Mouse (Mus musculus) forebrain, embryonic 14.5 days (tissue): Measurements from ENCODE around the gene Nectin1. TPM values are rescaled to one million over a fixed set of nuclear protein-coding genes. Genes with fewer than 3 reads are reported as not detected.

Source experiments
- ATAC-seq: fragments of 200-750 bp; cut with Nextera tagmentation; 2 replicates; pipeline ENCODE4 v1.8.0; 2017; ENCODE audit warnings: mild to moderate bottlenecking, moderate library complexity
- DNase-seq: peaks from one replicate; pipeline ENCODE4 v3.0.0-alpha.2; 2015; ENCODE audit warnings: low spot score
- H3K27ac ChIP-seq: fragments of 300-500 bp; sonication (generic); 2 replicates; pipeline ENCODE4 v1.5.1; 2014; ENCODE audit warnings: low read depth, mild to moderate bottlenecking, control low read depth, low read length, moderate library complexity
- H3K27me3 ChIP-seq: fragments of 300-500 bp; sonication (generic); replicated peaks from 2 replicates; pipeline ENCODE4 v1.6.1; 2014; ENCODE audit warnings: low read length, control low read depth, mixed read lengths; ENCODE audit not compliant: control insufficient read depth, insufficient read depth
- H3K36me3 ChIP-seq: fragments of 300-500 bp; sonication (generic); 2 replicates; pipeline ENCODE4 v1.6.1; 2014; ENCODE audit warnings: low read length, control low read depth; ENCODE audit not compliant: control insufficient read depth, insufficient read depth
- H3K4me1 ChIP-seq: fragments of 300-500 bp; sonication (generic); 2 replicates; pipeline ENCODE4 v1.6.1; 2014; ENCODE audit warnings: antibody characterized with exemption, low read length, control low read depth; ENCODE audit not compliant: control insufficient read depth, insufficient read depth
- H3K4me2 ChIP-seq: fragments of 300-500 bp; sonication (generic); 2 replicates; pipeline ENCODE4 v1.6.1; 2014; ENCODE audit warnings: mild to moderate bottlenecking, control low read depth, low read length
- H3K4me3 ChIP-seq: fragments of 300-500 bp; sonication (generic); 2 replicates; pipeline ENCODE4 v1.5.1; 2014; ENCODE audit warnings: low read depth, low read length, control low read depth
- H3K9ac ChIP-seq: fragments of 300-500 bp; sonication (generic); 2 replicates; pipeline ENCODE4 v1.6.1; 2014; ENCODE audit warnings: mild to moderate bottlenecking, low read length, control low read depth, moderate library complexity
- H3K9me3 ChIP-seq: fragments of 300-500 bp; sonication (generic); replicated peaks from 2 replicates; pipeline ENCODE4 v1.6.1; 2016; ENCODE audit warnings: low read length, control low read depth, mixed read lengths; ENCODE audit not compliant: control insufficient read depth
- WGBS: fragments of 180-500 bp; shearing (Covaris S2); extraction: QIAGEN DNeasy Blood & Tissue Kit; methylation state at CpG from one replicate; pipeline ENCODE4 v1.1.7; 2014; 5-methylcytosine and 5-hydroxymethylcytosine counted together
- polyA plus RNA-seq: library from polyadenylated mRNA; unstranded; fragments of >200 nt; fragmentation: Nextera tagmentation; extraction: Ambion mirVana; gene quantifications from 2 replicates; pipeline ENCODE4 v1.2.1, GENCODE M21; 2014

The Nectin1 gene
- polyA plus RNA-seq, 1 experiment from 2014 or later = 8.5 TPM

DNA sequence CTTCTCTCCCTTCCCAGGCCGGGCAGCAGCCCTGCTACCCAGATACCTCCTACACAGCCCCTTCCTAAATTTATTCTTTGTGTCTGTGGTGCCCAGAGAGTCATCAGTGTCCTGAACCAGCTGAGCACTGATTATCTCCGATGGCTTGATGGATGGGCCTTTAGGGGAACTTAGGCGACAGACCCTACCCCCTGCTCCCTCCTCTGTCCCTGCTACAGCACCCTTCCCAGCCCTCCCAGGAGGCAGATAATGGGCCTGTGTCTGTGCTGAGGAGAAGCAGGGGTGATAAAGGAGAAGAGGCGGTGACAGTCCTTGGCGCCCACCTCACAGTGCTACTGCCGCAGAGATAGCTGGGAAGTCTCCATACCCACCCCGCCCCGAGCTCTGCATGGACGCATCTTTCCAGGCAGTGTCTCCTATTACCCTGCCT lies 11.0 kb downstream of the Nectin1 start:
- Histone ChIP-seq H3K27ac (no peak overlapping the region), H3K9me3 (no peaks in the 10 kb centered on the region), H3K9ac (no peak overlapping the region), H3K27me3 (no peaks in the 10 kb centered on the region), H3K4me1 (peaks cover 16% of the 10 kb centered on the region), H3K36me3 (0 out of 2 replicates have a peak, but pooled peaks cover 2% of the 10 kb centered on the region), H3K4me3 (no peak overlapping the region), H3K4me2 (no peak overlapping the region)
- DNase-seq (no peak), ATAC-seq (no peak)
- WGBS = 72% methylated on average over 9 of the region's 9 CpGs

DNA sequence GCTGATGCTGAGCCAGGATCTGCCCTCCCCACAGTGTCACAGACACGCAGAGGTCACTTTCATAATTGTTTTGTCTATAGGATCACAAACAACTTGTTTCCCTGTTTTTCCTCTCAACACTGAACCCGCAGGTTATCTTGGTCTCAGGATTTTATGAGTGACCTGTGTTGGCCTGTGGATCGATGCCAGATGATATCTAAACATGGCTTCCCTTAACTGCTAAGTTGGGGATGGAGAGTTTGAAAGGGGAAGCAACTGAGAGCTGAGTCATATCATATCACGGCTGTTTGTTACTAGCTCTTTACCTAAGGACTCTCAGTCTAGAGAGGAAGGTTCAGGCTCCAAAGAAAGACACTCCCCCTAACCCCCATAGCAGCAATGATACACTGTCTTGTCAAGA lies 11.7 kb downstream of the Nectin1 start:
- Histone ChIP-seq H3K4me1 (peaks cover 12% of the 10 kb centered on the region), H3K9ac (no peak overlapping the region), H3K4me2 (no peak overlapping the region), H3K9me3 (no peaks in the 10 kb centered on the region), H3K27me3 (no peaks in the 10 kb centered on the region), H3K36me3 (0 out of 2 replicates have a peak, but pooled peaks cover 2% of the 10 kb centered on the region), H3K27ac (no peak overlapping the region), H3K4me3 (no peak overlapping the region)
- ATAC-seq = no peak
- 84% methylated on average over 4 of the region's 4 CpGs for WGBS
- no peak for DNase-seq

- no peak for ATAC-seq
- H3K27me3 ChIP-seq = no peaks in the 10 kb centered on the region
- no peaks in the 10 kb centered on the region for H3K9me3 ChIP-seq
- H3K27ac ChIP-seq = no peak overlapping the region
- no peak for DNase-seq
- WGBS = 87% methylated on average over 2 of the region's 2 CpGs
- H3K4me3 ChIP-seq = no peak overlapping the region
- no peak overlapping the region for H3K9ac ChIP-seq
- H3K36me3 ChIP-seq = 0 out of 2 replicates have a peak, but pooled peaks cover 2% of the 10 kb centered on the region
- H3K4me2 ChIP-seq = no peak overlapping the region
- H3K4me1 ChIP-seq = peaks cover 17% of the 10 kb centered on the region
Measured at GRCm38 (mm10) chr9:43755928-43756327, 12.1 kb downstream of the Nectin1 start.

- no peaks in the 10 kb centered on the region for H3K27me3 ChIP-seq
- peaks cover 30% of the 10 kb centered on the region for H3K4me1 ChIP-seq
- ATAC-seq (no peak), DNase-seq (no peak)
- no peak overlapping the region for H3K4me2 ChIP-seq
- H3K36me3 ChIP-seq = no peaks in the 10 kb centered on the region
- H3K9me3 ChIP-seq = no peaks in the 10 kb centered on the region
- no peak overlapping the region for H3K27ac ChIP-seq
- H3K4me3 ChIP-seq = no peak overlapping the region
- no peak overlapping the region for H3K9ac ChIP-seq
- WGBS = 81% methylated on average over 10 of the region's 10 CpGs
Measured at GRCm38 (mm10) chr9:43757225-43757624, 13.4 kb downstream of the Nectin1 start.

- H3K27ac ChIP-seq = no peak overlapping the region
- H3K9ac ChIP-seq = no peak overlapping the region
- no peak overlapping the region for H3K4me3 ChIP-seq
- H3K4me2 ChIP-seq = no peak overlapping the region
- no peaks in the 10 kb centered on the region for H3K27me3 ChIP-seq
- peaks cover 30% of the 10 kb centered on the region for H3K4me1 ChIP-seq
- H3K9me3 ChIP-seq = no peaks in the 10 kb centered on the region
- no peak for ATAC-seq
- WGBS = 65% methylated on average over 5 of the region's 5 CpGs
- no peak for DNase-seq
- no peaks in the 10 kb centered on the region for H3K36me3 ChIP-seq
Measured at GRCm38 (mm10) chr9:43757972-43758965, 14.5 kb downstream of the Nectin1 start.

- Histone ChIP-seq H3K9ac (no peak overlapping the region), H3K36me3 (no peaks in the 10 kb centered on the region), H3K27ac (peak overlapping the region; percentile 52; the same call in 1 of the 2 replicates), H3K9me3 (no peaks in the 10 kb centered on the region; the same call in 1 of the 2 replicates), H3K4me3 (no peak overlapping the region), H3K4me2 (no peak overlapping the region), H3K27me3 (no peaks in the 10 kb centered on the region), H3K4me1 (peaks cover 30% of the 10 kb centered on the region)
- peak; percentile 50; the same call in 1 of the 2 replicates for ATAC-seq
- 56% methylated on average over 12 of the region's 12 CpGs for WGBS
- peak; percentile 80 for DNase-seq
Measured at GRCm38 (mm10) chr9:43760078-43760477, 16.3 kb downstream of the Nectin1 start.

- no peak overlapping the region for H3K4me3 ChIP-seq
- H3K4me1 ChIP-seq = peaks cover 36% of the 10 kb centered on the region
- H3K27ac ChIP-seq = peak overlapping the region; percentile 79
- peak overlapping the region; percentile 21 for H3K4me2 ChIP-seq
- peak; percentile 83 for ATAC-seq
- 27% methylated on average over 5 of the region's 5 CpGs for WGBS
- H3K9me3 ChIP-seq = no peaks in the 10 kb centered on the region; the same call in 1 of the 2 replicates
- peak; percentile 95 for DNase-seq
- H3K36me3 ChIP-seq = no peaks in the 10 kb centered on the region
- H3K9ac ChIP-seq = no peak overlapping the region
- H3K27me3 ChIP-seq = no peaks in the 10 kb centered on the region
Measured at GRCm38 (mm10) chr9:43761181-43761820, 17.5 kb downstream of the Nectin1 start.

- Histone ChIP-seq H3K36me3 (no peaks in the 10 kb centered on the region), H3K4me3 (no peak overlapping the region), H3K9me3 (no peaks in the 10 kb centered on the region; the same call in 1 of the 2 replicates), H3K27ac (peak overlapping the region; percentile 79), H3K9ac (0 out of 2 replicates have a peak overlapping the region, but pooled peaks have one; percentile 22), H3K27me3 (no peaks in the 10 kb centered on the region), H3K4me1 (peaks cover 36% of the 10 kb centered on the region), H3K4me2 (0 out of 2 replicates have a peak overlapping the region, but pooled peaks have one; percentile 21)
- 85% methylated on average over 3 of the region's 3 CpGs for WGBS
- DNase-seq (no peak), ATAC-seq (no peak)
Measured at GRCm38 (mm10) chr9:43761941-43762340, 18.2 kb downstream of the Nectin1 start.
